Mouse (Mus musculus): ENCODE data around the gene Ryr2.

DNA sequence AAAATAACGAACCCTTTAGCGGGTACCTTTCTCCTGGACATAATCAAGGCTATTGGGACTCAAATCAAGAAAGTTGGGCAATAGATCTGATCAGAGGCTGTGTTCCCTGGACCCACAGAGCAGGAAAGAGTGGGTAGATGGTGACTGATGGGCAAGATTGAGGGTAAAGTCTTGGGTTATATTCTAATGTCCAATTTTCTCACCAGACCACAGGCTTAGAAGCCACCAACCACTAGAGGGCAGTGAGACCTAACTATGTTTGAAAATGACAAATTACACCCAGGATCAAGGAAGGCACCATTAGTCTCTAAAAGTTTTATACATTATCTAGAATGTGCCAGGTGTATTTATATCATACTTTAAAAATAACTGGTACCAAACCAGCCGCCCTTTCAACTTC is 343.6 kb downstream of the Ryr2 start:
- TF ChIP-seq CTCF (IDR thresholded peaks at IDR 0.05; ENCODE audit: control insufficient read depth, insufficient read depth, insufficient read length): no peak
- TF ChIP-seq MYOD1 (IDR thresholded peaks at IDR 0.05; ENCODE audit: control insufficient read depth, insufficient read length, low read depth): no peak
- TF ChIP-seq USF1 (IDR thresholded peaks at IDR 0.05; ENCODE audit: low read depth): no peak
- TF ChIP-seq FOSL1 (IDR thresholded peaks at IDR 0.05; ENCODE audit: insufficient read depth, low read length, poor library complexity, severe bottlenecking): no peak
- TF ChIP-seq MYOG (IDR thresholded peaks at IDR 0.05; ENCODE audit: control insufficient read depth, extremely low read depth, insufficient read length): no peak
- TF ChIP-seq MAX (IDR thresholded peaks at IDR 0.05): no peak
- no peak for TF ChIP-seq CEBPB (IDR thresholded peaks at IDR 0.05; ENCODE audit: low read depth)
